Mouse (Mus musculus): ENCODE measurements around the gene Actg1.

The Actg1 gene

GRCm38 (mm10) chr11:120347791-120348683, at the start of gene Actg1:
Actg1 (minus strand) TSS chr11:120348542.
- DNase-seq (ENCODE audit: low spot score) = peak; percentile 88

- DNase-seq (ENCODE audit: low spot score) = no peak
Observed at GRCm38 (mm10) chr11:120397602-120398001, 49.3 kb upstream of the Actg1 start.

GRCm38 (mm10) chr11:120395661-120396060, 47.3 kb upstream of the Actg1 start:
- DNase-seq (ENCODE audit: low spot score) = no peak

- no peak for DNase-seq (ENCODE audit: low spot score)
Observed at GRCm38 (mm10) chr11:120388580-120388979, 40.2 kb upstream of the Actg1 start.

GRCm38 (mm10) chr11:120387157-120387556, 38.8 kb upstream of the Actg1 start:
- no peak for DNase-seq (ENCODE audit: low spot score)

GRCm38 (mm10) chr11:120386632-120387031, 38.3 kb upstream of the Actg1 start:
- DNase-seq (ENCODE audit: low spot score) = no peak

- DNase-seq (ENCODE audit: low spot score) = no peak
Observed at GRCm38 (mm10) chr11:120382509-120382908, 34.2 kb upstream of the Actg1 start.

- no peak for DNase-seq (ENCODE audit: low spot score)
Observed at GRCm38 (mm10) chr11:120381157-120381556, 32.8 kb upstream of the Actg1 start.

- no peak for DNase-seq (ENCODE audit: low spot score)
Observed at GRCm38 (mm10) chr11:120380271-120380670, 31.9 kb upstream of the Actg1 start.

- peak; percentile 88 for DNase-seq (ENCODE audit: low spot score)
Observed at GRCm38 (mm10) chr11:120378611-120379540, 30.5 kb upstream of the Actg1 start, which contains the start of gene Faap100. Faap100 (minus strand) TSS chr11:120378764.

GRCm38 (mm10) chr11:120378031-120378610, 29.8 kb upstream of the Actg1 start:
- DNase-seq (ENCODE audit: low spot score) = no peak

GRCm38 (mm10) chr11:120377337-120377736, 29.0 kb upstream of the Actg1 start:
- no peak for DNase-seq (ENCODE audit: low spot score)

GRCm38 (mm10) chr11:120376302-120377160, 28.2 kb upstream of the Actg1 start:
- no peak for DNase-seq (ENCODE audit: low spot score)

GRCm38 (mm10) chr11:120375324-120375723, 27.0 kb upstream of the Actg1 start:
- no peak for DNase-seq (ENCODE audit: low spot score)

- DNase-seq (ENCODE audit: low spot score) = no peak
Observed at GRCm38 (mm10) chr11:120373820-120374586, 25.7 kb upstream of the Actg1 start.

- DNase-seq (ENCODE audit: low spot score) = no peak
Observed at GRCm38 (mm10) chr11:120373025-120373424, 24.7 kb upstream of the Actg1 start.

- peak; percentile 44 for DNase-seq (ENCODE audit: low spot score)
Observed at GRCm38 (mm10) chr11:120369656-120370055, 21.3 kb upstream of the Actg1 start.

GRCm38 (mm10) chr11:120366443-120367027, 18.2 kb upstream of the Actg1 start:
- no peak for DNase-seq (ENCODE audit: low spot score)

- no peak for DNase-seq (ENCODE audit: low spot score)
Observed at GRCm38 (mm10) chr11:120362891-120363290, 14.5 kb upstream of the Actg1 start.

- no peak for DNase-seq (ENCODE audit: low spot score)
Observed at GRCm38 (mm10) chr11:120361295-120361694, 13.0 kb upstream of the Actg1 start, which contains the start of gene Fscn2. Fscn2 (plus strand) TSS chr11:120361534.
